Mouse (Mus musculus) megakaryocyte, embryonic 14.5 days (primary cell): ENCODE measurements at regions not wholly inside any gene's neighbourhood (a gene's known extent, or its start where the extent isn't known, plus 50 kb on each side); places are given as distances from the start of the nearest gene placed in this dataset.

Source experiments
- FLI1 ChIP-seq: IDR thresholded peaks from 2 replicates; pipeline ENCODE4 v1.6.1; 2012; ENCODE audit warnings: low read length, inconsistent platforms, mixed read lengths
- GATA1 ChIP-seq: IDR thresholded peaks from 3 replicates; pipeline ENCODE4 v1.6.1; 2012; ENCODE audit warnings: mixed read lengths, low read length, inconsistent platforms, borderline replicate concordance

DNA sequence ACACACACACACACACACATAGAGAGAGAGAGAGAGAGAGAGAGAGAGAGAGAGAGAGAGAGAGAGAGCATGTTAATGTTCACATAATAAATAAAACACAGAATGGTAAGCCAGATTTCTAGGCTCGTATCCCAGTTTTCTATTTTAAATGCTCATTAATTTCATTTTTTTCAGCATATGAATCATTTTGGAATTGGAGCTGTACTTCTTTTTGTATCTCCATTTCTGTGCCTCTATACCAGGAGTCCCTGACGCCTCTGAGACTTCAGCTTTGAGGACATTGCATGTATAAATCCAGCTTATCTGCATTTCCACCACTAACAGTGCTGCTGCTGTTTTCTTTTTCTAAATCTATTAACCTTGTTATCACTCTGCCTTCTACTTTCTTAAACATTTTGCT, 287.5 kb upstream of the Rspo3 start:
- no peak for TF ChIP-seq GATA1
- TF ChIP-seq FLI1, result no peak
